Mouse (Mus musculus) bone marrow macrophage, adult 2 months (primary cell): Measurements from ENCODE around the gene Sap18b.

ENCODE experiments used
- CTCF ChIP-seq: IDR thresholded peaks from 2 replicates; pipeline ENCODE4 v1.5.1; 2012; ENCODE audit warnings: low read depth, mild to moderate bottlenecking, low read length, moderate library complexity
- POLR2A ChIP-seq: IDR thresholded peaks from 2 replicates; pipeline ENCODE4 v1.6.1; 2012; ENCODE audit warnings: mild to moderate bottlenecking, low read depth, low read length, borderline replicate concordance

DNA sequence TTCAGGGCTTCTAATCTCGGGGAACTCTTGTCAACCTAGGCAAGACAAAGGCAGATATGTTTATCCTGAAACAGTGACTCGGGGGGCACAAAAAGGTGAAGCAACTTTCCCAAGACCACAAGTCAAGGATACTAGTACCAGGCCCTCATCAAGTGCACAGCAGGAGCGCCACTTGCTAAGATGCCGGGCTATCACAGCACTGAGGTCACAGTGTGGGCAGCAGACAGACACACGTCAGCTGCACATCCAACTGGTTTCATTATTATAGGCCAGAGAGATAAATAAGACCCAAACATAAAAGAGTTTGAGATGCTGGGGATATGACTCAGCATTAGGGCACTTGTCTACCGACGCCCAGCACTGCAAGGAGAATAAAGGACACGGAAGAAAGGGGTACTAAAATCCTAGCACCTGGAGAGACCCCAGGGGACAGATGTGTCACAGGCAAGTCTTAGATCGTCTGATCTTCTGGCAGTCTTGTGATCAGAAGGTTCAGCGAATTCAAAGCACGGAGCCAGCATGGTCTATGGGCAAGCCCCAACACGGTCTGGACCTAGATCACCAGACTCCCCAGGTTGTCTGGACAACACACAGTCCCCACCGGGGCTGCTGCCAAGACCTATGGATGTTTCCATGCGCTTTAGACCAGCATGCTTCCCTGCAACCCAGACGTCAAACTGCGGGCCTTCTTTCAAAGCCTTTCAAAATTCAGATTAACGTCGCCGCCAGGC lies 23.8 kb downstream of the Sap18b start:
- no peak for TF ChIP-seq POLR2A
- no peak for TF ChIP-seq CTCF
